Mouse (Mus musculus): Measurements from ENCODE around the gene Adamtsl1. TPM values are rescaled to one million over a fixed set of nuclear protein-coding genes. Genes with fewer than 3 reads are reported as not detected.
A peak's percentile ranks its signal among the peaks of the same experiment; 100 is the strongest.

Adamtsl1 gene
- total RNA-seq, 2 experiments from 2014 or later: 6.4 to 8.5 TPM

GRCm38 (mm10) chr4:85879376-85879775 is 365.4 kb downstream of the Adamtsl1 start:
- intact Hi-C loops (cut with DNase I): no loop called here
- no peak for DNase-seq (ENCODE audit: extremely low spot score in 1 of 2, low spot score in 2 of 2)

DNA sequence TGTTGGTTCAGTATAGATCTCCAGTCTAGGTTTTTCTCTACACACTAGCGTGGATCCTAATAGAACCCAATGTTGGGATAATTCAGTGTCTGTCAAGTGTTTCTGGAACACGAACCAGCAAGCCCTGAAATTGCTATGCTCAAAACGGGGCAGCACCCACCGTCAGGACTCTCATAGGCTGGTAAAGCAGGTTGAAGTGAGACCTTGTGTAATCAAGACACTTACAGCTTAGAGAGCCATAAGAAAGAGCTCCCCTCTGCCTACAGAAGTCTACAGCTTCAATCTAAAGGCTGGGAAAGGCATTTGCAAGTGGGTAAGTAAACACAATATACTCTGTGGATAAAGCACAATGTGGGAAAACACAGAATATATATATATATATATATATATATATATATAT is 367.3 kb downstream of the Adamtsl1 start:
- intact Hi-C loops (cut with DNase I): no loop called here
- DNase-seq (ENCODE audit: extremely low spot score in 1 of 2, low spot score in 2 of 2): no peak

DNA sequence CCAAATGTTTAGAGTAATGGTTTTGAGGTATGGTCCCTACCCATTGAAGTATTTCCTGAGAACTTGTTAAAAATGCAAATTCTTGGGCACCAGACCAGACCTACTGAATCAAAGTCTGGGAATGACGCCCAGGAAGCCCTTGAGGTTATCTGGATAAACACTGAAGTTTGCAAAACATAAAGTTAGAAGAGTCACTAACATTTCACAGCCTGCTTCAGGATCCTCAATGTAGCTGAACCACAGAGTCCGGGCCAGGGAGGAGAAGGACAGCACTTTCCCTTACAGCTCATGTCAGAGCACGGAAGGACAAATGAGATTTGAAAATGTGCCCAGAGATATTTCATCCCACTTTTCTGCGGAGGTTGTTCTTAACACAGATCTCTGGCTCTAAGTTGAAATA is 370.1 kb downstream of the Adamtsl1 start:
- DNase-seq (ENCODE audit: extremely low spot score in 1 of 2, low spot score in 2 of 2): no peak
- intact Hi-C loops (cut with DNase I): no loop called here

- intact Hi-C loops (cut with DNase I): no loop called here
- no peak for DNase-seq (ENCODE audit: extremely low spot score in 1 of 2, low spot score in 2 of 2)
Measured at GRCm38 (mm10) chr4:85889877-85890598, 376.1 kb downstream of the Adamtsl1 start.

DNA sequence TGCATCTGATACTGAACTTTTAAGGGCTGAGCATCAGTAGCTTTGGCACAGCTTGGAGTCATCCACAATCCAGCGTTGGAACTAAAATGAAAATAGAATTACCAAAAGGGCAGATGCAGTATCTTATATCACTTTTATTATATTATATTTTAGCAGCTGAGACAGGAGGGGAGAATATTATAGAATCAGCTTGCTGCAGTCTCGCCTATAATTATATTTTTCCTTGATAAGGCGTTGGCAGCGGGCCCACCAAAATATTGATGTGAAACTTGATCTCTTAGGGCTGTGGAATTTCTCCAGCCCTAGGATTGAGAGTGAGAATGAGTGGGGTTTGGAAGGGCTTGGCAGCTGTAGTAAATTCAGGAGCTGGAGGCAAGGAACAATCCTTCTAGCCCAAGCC is 387.3 kb downstream of the Adamtsl1 start:
- intact Hi-C loops (cut with DNase I): no loop called here
- peak in 1 of 2 experiments; percentile 28 for DNase-seq (ENCODE audit: extremely low spot score in 1 of 2, low spot score in 2 of 2)

- DNase-seq (ENCODE audit: extremely low spot score in 1 of 2, low spot score in 2 of 2): no peak
- intact Hi-C loops (cut with DNase I): no loop called here
Measured at GRCm38 (mm10) chr4:85904217-85904616, 390.2 kb downstream of the Adamtsl1 start.

DNA sequence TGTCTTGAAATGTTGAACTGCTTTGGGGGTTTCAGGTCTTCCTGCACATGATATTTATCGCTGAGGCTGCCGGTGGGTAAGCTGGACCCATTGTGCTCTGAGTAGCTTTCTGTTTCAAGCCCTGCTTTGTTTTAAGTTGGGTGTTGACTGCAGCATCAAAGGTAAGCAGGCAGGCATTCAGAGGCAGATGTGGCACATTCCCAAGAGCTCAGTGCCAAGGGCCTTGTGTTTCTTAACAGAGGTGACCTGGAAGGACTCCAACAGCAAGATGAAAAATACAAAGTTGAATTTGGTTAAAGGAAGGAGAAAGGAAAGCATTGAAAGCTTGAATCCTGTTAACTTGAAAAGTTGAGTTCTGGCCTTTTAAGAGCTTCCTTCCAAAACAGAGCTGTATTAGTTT is 402.1 kb downstream of the Adamtsl1 start:
- DNase-seq (ENCODE audit: extremely low spot score in 1 of 2, low spot score in 2 of 2): peak in 1 of 2 experiments; percentile 23
- intact Hi-C loops (cut with DNase I): no loop called here

GRCm38 (mm10) chr4:85918366-85918765 is 404.4 kb downstream of the Adamtsl1 start:
- intact Hi-C loops (cut with DNase I): no loop called here
- DNase-seq (ENCODE audit: extremely low spot score in 1 of 2, low spot score in 2 of 2): no peak

DNA sequence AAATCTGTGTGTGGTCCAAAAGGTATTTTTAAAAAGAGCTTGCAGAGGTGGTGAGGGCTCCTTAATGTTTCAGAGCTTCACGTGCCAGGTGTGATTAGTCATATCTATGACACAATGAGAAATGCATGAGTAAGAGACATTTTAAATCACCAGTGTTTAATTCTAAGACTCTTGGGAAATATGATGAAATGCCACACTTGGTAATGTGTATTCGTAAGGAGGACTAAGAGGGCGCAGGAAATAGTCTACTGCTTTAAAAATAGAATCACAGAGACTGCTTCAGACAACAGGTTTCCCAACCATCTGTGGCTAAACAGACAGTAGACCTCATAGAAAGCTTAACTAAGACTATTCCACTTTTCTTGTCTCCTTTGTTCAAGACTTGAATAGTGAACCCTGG is 406.5 kb downstream of the Adamtsl1 start:
- intact Hi-C loops (cut with DNase I): no loop called here
- DNase-seq (ENCODE audit: extremely low spot score in 1 of 2, low spot score in 2 of 2): no peak

DNA sequence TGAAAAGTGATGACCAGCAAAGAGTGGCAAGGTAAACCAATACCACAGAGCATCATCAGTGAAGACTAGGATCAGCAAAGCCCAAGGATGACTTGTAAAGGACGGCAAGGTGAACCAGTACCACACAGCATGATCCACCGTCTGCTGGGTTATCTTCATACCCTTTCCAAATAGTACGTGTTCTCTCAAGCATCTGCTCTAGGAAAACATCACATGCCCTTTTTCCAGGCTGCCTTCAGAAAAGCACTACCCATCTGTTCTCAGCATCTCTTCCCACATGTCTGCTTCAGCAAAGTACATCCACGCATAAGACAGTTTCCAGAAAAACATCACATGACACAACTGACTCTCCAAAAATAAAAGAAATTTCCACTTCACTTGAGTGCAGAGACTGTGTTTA is 408.8 kb downstream of the Adamtsl1 start:
- intact Hi-C loops (cut with DNase I): no loop called here
- peak in 1 of 2 experiments; percentile 54 for DNase-seq (ENCODE audit: extremely low spot score in 1 of 2, low spot score in 2 of 2)

DNA sequence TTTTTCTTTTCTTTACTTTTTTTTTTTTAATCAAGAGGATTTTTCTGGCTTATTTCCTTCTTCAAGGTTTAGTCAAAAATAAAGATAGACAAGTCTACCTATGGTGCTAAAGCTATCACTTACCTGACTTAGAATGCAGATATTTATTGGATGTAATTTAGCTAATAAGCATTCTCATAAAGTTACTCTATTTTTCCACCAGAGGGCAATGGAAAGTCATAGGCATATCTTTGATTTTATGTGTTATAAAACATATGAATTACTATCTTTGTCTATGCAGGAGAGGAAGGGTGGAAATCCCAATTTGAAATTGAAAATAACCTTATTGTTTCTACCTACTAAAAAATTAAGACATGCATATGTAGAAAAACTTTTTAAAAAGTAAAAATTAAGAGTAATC is 418.2 kb downstream of the Adamtsl1 start:
- no peak for DNase-seq (ENCODE audit: extremely low spot score in 1 of 2, low spot score in 2 of 2)
- intact Hi-C loops (cut with DNase I): loop anchor here (10.0 kb wide), 1 partner anchor 613 kb away; no protein-coding TSS in a partner anchor

GRCm38 (mm10) chr4:85939460-85939859 is 425.5 kb downstream of the Adamtsl1 start:
- intact Hi-C loops (cut with DNase I): loop anchor here (10.0 kb wide), 1 partner anchor 605 kb away; no protein-coding TSS in a partner anchor
- DNase-seq (ENCODE audit: extremely low spot score in 1 of 2, low spot score in 2 of 2): no peak

DNA sequence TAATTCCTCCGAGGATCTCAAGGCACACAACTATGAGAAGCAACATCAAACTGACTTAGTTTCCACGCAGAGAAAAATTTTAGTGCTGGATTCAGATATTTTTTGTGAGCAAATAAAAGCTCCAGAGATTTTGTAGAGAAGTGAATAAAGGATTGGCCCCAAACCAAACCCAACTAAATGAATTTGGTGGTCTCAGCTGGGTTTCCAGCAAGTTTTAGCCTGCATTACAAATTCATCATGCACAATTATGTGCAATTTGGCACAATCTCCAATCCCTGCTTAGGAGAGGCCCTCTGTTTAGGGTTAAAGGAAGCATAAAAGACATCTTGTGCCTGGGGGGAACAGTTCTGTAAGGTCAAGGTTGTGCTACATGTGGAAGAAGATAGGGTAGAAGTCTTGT is 427.9 kb downstream of the Adamtsl1 start:
- DNase-seq (ENCODE audit: extremely low spot score in 1 of 2, low spot score in 2 of 2): no peak
- intact Hi-C loops (cut with DNase I): no loop called here

- intact Hi-C loops (cut with DNase I): no loop called here
Measured at GRCm38 (mm10) chr4:85953590-85953989, 439.6 kb downstream of the Adamtsl1 start.

DNA sequence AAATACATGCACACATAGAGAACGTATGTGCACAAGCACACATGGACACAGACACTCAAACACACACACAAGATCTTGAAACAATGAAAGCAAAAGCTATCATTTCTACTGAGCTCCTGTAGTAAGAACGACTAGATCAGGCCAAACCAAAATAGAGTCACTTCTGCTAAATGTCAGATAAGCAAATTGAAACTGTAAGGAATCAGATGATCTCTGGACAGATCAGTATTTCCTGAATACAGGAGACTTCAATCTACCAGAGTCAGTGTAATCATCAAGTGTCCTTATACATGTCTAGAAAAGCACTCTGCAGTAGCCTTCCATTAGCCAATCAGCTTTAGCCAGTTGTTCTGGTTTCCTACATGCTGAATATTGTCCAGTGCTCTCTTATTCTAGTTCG is 441.4 kb downstream of the Adamtsl1 start:
- intact Hi-C loops (cut with DNase I): no loop called here
- no peak for DNase-seq (ENCODE audit: extremely low spot score in 1 of 2, low spot score in 2 of 2)

More at GRCm38 (mm10) chr4:85953590-85953989, 439.6 kb downstream of the Adamtsl1 start:
- DNase-seq (ENCODE audit: extremely low spot score in 1 of 2, low spot score in 2 of 2): no peak

DNA sequence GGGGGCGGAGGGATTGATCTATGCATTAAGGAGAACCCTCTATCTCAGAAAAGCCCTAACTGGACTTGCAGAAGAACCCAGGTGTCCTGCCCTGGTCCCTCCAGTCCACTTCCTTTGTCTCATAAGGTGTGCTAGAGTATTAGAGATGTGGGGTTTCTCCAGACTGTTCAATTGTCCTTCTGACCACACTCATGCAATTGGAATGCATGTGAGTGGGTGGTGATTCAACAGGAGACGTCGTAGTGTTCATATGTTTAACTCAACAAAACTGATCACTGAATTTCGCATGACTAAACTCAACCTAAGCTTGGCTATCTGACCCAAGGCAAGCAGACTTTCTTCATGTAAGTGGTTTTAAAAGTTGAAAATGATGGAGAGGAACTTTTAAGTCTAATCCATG is 443.3 kb downstream of the Adamtsl1 start:
- no peak for DNase-seq (ENCODE audit: extremely low spot score in 1 of 2, low spot score in 2 of 2)
- intact Hi-C loops (cut with DNase I): no loop called here

- intact Hi-C loops (cut with DNase I): no loop called here
- DNase-seq (ENCODE audit: extremely low spot score in 1 of 2, low spot score in 2 of 2): no peak
Measured at GRCm38 (mm10) chr4:85957879-85958278, 443.9 kb downstream of the Adamtsl1 start.

DNA sequence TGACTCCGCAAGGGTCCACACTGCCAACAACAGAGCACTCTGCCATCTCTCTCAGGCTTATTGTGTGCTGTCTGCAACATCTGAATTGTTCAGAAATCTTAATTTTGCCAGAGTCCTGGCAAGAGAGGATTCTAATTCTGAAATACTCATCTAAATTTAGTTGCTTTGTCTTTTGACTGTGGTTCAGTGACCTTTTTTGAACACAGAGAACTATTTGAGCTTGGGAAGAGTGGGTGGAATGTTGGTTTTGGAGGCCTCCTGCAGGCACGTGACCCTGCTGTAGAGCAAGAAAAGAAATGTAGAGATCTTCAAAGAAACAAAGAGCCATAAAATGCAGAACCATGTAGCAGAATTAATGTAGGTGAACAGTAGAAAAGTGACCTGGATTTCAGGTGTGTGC is 445.0 kb downstream of the Adamtsl1 start:
- intact Hi-C loops (cut with DNase I): no loop called here

DNA sequence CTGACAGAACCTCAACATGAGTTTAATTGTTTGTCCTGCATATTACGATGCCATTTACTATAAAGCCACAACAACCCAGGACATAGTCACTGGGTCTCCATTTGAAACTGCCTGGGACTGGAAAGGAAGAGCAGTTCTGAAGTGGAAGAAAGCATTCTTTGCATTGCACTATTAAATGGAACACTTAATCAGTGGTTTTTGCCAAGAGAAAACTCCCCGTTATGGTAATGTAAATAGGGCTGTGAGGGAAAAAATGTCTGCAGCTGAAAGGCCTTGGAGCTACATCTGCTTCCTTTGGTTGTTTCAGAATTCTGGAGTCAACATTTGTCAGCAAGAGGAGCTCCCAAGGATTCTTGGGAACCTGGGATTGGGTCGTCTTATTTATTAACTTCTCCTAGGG is 462.2 kb downstream of the Adamtsl1 start:
- intact Hi-C loops (cut with DNase I): no loop called here
- no peak for DNase-seq (ENCODE audit: extremely low spot score in 1 of 2, low spot score in 2 of 2)

More for the DNA sequence above, 445.0 kb downstream of the Adamtsl1 start:
- no peak for DNase-seq (ENCODE audit: extremely low spot score in 1 of 2, low spot score in 2 of 2)

DNA sequence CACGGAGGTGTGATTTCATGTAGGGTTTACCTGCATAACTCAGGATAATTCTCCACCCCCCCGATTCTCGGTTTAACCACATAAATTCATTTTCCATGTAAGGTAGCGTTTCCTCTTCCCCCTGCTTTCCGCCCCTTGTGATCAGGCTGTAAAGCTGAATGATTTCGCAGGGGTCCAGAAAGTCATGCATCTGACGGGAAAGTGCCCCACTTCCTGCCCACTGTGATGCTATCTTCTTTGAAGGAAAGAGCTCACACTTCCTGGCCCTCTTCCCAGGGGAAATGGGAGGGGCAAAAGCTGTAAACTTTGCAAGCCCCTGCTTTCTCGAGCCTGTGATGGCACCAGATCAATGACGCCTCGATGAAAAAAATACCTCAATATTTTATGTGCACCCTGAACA is 465.2 kb downstream of the Adamtsl1 start:
- intact Hi-C loops (cut with DNase I): no loop called here
- DNase-seq (ENCODE audit: extremely low spot score in 1 of 2, low spot score in 2 of 2): no peak

DNA sequence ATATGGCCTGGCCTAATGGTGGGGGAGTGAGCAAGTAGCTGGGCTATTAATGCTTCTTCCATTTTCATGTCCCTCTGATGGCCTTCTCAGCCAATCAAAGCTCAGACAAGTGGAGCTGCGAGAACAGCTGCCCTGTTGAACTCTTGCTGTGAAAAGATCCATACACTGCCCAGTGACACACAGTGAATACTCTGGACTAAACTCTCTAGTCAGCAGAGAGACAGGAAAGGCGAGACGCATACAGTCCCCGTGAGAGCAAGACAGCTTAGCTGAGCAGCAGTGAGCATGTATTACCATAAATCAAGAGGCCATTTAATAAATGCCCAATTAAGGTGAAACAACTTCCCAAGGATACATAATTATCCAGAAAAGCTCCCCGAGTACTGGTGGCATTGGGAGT is 492.6 kb downstream of the Adamtsl1 start:
- DNase-seq (ENCODE audit: extremely low spot score in 1 of 2, low spot score in 2 of 2): no peak
- intact Hi-C loops (cut with DNase I): no loop called here

All from left cerebral cortex, postnatal 10 days (tissue).